Mouse (Mus musculus) forebrain, embryonic 15.5 days (tissue): ENCODE results near the gene Selenok. TPM values are rescaled to one million over a fixed set of nuclear protein-coding genes. Genes with fewer than 3 reads are reported as not detected.

Experiments used
- ATAC-seq: fragments of 200-750 bp; cut with Nextera tagmentation; replicated peaks from 2 replicates; pipeline ENCODE4 v1.8.0; 2017; ENCODE audit warnings: mild to moderate bottlenecking, moderate TSS enrichment, moderate library complexity
- H3K27ac ChIP-seq: fragments of 300-500 bp; sonication (generic); replicated peaks from 2 replicates; pipeline ENCODE4 v1.5.1; 2015; ENCODE audit warnings: mild to moderate bottlenecking, inconsistent platforms
- H3K27me3 ChIP-seq: fragments of 300-500 bp; sonication (generic); 2 replicates; pipeline ENCODE4 v1.6.1; 2015; ENCODE audit warnings: inconsistent platforms
- H3K36me3 ChIP-seq: fragments of 300-500 bp; sonication (generic); 2 replicates; pipeline ENCODE4 v1.6.1; 2015; ENCODE audit warnings: mild to moderate bottlenecking, inconsistent platforms
- H3K4me1 ChIP-seq: fragments of 300-500 bp; sonication (generic); 2 replicates; pipeline ENCODE4 v1.6.1; 2015; ENCODE audit warnings: inconsistent platforms
- H3K4me2 ChIP-seq: fragments of 300-500 bp; sonication (generic); replicated peaks from 2 replicates; pipeline ENCODE4 v1.6.1; 2015; ENCODE audit warnings: mild to moderate bottlenecking, inconsistent platforms
- H3K4me3 ChIP-seq: fragments of 300-500 bp; sonication (generic); 2 replicates; pipeline ENCODE4 v1.5.1; 2015; ENCODE audit warnings: mild to moderate bottlenecking, inconsistent platforms
- H3K9ac ChIP-seq: fragments of 300-500 bp; sonication (generic); replicated peaks from 2 replicates; pipeline ENCODE4 v1.6.1; 2015; ENCODE audit warnings: mild to moderate bottlenecking, inconsistent platforms
- H3K9me3 ChIP-seq: fragments of 300-500 bp; sonication (generic); 2 replicates; pipeline ENCODE4 v1.6.1; 2016; ENCODE audit warnings: inconsistent platforms
- whole genome bisulfite sequencing: fragments of 180-500 bp; shearing (Covaris S2); methylation state at CpG from one replicate; pipeline ENCODE4 v1.1.7; 2015; ENCODE audit warnings: mixed read lengths; 5-methylcytosine and 5-hydroxymethylcytosine counted together
- microRNA-seq: library from miRNA; unstranded; fragments of <30 nt; microRNA quantifications from one replicate; pipeline ENCODE4, GENCODE M21; 2016
- polyA plus RNA-seq: library from polyadenylated mRNA; unstranded; fragments of >200 nt; fragmentation: Nextera tagmentation; extraction: Ambion mirVana; gene quantifications from 2 replicates; pipeline ENCODE4 v1.2.1, GENCODE M21; 2015

The Selenok gene
- polyA plus RNA-seq, 1 experiment from 2014 or later: 440 TPM

GRCm38 (mm10) chr14:30019375-30019774 is 51.3 kb downstream of the Selenok start:
- H3K27ac ChIP-seq: no peak overlapping the region
- no peak overlapping the region for H3K9ac ChIP-seq
- no peak overlapping the region for H3K4me3 ChIP-seq
- no peak for ATAC-seq
- H3K27me3 ChIP-seq: no peaks in the 10 kb centered on the region
- no peaks in the 10 kb centered on the region for H3K4me1 ChIP-seq
- no peaks in the 10 kb centered on the region for H3K36me3 ChIP-seq
- 95% methylated on average over 8 of the region's 8 CpGs for WGBS
- H3K9me3 ChIP-seq: no peaks in the 10 kb centered on the region
- no peak overlapping the region for H3K4me2 ChIP-seq

DNA sequence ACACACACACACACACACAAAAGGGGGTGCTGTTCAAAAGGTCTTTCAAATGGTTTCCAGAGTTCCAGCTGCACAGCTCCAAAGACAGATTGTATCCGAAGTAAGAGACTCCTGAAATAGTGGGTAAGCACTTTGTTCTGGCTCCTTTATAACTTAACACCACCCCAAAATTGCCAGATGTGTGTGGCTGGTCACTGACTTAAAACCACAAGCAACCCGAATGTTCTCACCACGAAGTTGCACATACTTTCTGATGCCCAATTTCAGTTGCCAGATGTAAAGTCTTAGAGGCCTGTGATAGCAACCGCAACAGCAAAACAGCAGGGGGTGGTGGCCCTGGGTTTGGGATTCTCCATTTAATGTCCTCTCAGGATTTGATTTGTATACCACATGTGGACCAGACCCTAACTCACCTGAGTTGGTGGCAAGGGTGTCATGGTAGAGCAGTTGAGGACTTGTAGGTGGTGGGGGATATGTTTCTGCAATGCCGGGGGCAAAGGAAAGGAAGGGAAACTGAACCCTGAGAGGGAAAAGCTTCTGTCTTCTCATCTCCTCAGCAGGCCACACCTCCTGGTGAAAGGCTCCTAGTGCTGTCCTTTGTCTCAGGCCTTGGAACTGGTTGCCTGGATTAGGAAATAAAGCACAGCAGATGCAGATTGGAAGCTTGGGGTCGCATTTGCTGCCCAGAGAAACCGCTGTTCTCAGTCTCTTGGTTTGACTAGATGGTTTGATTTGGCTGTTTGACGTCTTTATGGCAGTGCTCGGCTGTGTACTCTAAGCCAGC is 51.9 kb downstream of the Selenok start:
- Histone ChIP-seq H3K36me3 (no peaks in the 10 kb centered on the region), H3K4me1 (no peaks in the 10 kb centered on the region), H3K9me3 (no peaks in the 10 kb centered on the region), H3K4me3 (no peak overlapping the region), H3K4me2 (no peak overlapping the region), H3K27ac (no peak overlapping the region), H3K27me3 (no peaks in the 10 kb centered on the region), H3K9ac (no peak overlapping the region)
- no peak for ATAC-seq
- WGBS: 41% methylated on average over 9 of the region's 9 CpGs

DNA sequence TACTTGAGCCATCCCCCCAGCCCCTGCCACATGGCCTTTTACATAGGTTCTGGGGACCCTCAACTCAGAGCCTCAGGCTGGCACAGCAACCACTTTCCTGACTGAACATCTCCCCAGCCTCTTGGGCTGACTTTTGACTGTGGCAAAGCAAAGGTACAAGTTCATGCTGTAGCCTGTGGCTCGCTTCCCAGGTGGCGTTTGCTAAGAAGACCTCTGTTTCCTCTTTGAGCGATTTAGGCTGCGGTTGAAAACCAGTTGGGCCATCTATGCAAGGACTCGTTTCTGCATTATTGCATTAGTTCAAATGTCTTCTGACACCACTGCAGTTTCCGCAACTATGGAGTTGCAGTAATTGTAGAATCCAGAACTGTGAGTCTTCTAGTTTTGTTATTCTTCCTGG is 54.4 kb downstream of the Selenok start:
- Histone ChIP-seq H3K27ac (no peak overlapping the region), H3K27me3 (no peaks in the 10 kb centered on the region), H3K9ac (no peak overlapping the region), H3K9me3 (no peaks in the 10 kb centered on the region), H3K4me3 (no peak overlapping the region), H3K4me2 (no peak overlapping the region), H3K36me3 (no peaks in the 10 kb centered on the region), H3K4me1 (no peaks in the 10 kb centered on the region)
- WGBS: 95% methylated on average over 6 of the region's 6 CpGs
- no peak for ATAC-seq

GRCm38 (mm10) chr14:30024387-30024786 is 56.3 kb downstream of the Selenok start:
- Histone ChIP-seq H3K27me3 (no peaks in the 10 kb centered on the region), H3K9me3 (no peaks in the 10 kb centered on the region), H3K9ac (no peak overlapping the region), H3K4me3 (no peak overlapping the region), H3K36me3 (no peaks in the 10 kb centered on the region), H3K4me1 (no peaks in the 10 kb centered on the region), H3K27ac (no peak overlapping the region), H3K4me2 (no peak overlapping the region)
- no peak for ATAC-seq
- 56% methylated on average over 7 of the region's 7 CpGs for whole genome bisulfite sequencing

Small RNA genes within 50 kb of the gene (microRNA-seq; reads per million reads assigned to microRNA genes)
- not detected for gene Mir6947

Other genes with a start within 250 kb of the Selenok start
- gene Cacna2d3, start 246.4 kb upstream of the Selenok start, polyA plus RNA-seq: 24.8 and 28.1 TPM in 2 replicates
- gene Actr8, start 10.0 kb downstream of the Selenok start, polyA plus RNA-seq: 85.2 and 86.6 TPM in 2 replicates
- 1.3 and 1.8 TPM in 2 replicates for gene Il17rb, start 40.6 kb downstream of the Selenok start, polyA plus RNA-seq
- gene Chdh, start 40.7 kb downstream of the Selenok start, polyA plus RNA-seq: 0.22 and 0.25 TPM in 2 replicates